Mouse (Mus musculus): Measurements from ENCODE around the gene Olfr43.

The Olfr43 gene

GRCm38 (mm10) chr11:74211279-74211678, at the start of gene Olfr43:
Gene Olfr43, minus strand, starts transcription at chr11:74211379.
- DNase-seq: no peak

DNA sequence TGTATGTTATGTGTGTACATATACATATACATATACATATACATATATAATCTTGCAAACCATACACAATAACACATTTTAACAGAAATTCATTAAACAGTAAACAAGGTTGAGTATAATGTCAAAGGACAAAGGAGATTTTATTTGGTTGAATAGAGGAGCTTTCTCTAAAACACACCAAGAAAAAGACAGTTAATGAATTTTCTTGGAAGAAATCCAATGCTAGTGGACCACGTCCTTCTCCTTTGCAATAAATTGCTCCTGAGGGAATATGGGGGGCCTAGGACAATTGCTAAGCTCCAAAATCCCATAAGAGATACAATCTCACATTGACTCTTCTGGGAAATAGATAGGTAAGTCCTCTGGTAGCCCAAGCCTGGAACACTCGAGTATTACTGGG, 48.3 kb upstream of the Olfr43 start, which contains the start of gene Olfr406:
Gene Olfr406 (plus strand): TSS at position 301 of the 400 bp plus-strand sequence.
- no peak for DNase-seq

DNA sequence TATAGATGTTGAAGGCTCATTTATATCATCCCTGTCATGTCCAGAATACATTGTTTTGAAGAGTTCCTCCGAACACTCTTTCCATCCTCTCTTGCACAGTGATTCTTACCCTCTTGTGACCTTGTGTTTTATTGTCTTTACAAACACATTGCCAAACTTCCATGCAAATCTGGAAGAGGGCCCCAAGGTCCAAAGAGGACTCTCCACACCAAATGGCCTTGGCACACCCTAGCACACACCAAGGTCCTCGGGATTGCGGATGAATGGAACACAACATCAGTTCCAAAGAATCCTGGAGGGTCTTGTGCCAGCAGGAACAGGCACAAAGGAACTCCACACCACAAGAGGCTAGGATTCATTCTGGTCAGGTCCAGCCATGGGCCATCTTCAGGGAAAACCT, 30.0 kb upstream of the Olfr43 start:
- DNase-seq: no peak

GRCm38 (mm10) chr11:74185949-74186348, 25.2 kb downstream of the Olfr43 start, which contains the start of gene Olfr403:
Gene Olfr403, plus strand, starts transcription at chr11:74186249.
- no peak for DNase-seq

DNA sequence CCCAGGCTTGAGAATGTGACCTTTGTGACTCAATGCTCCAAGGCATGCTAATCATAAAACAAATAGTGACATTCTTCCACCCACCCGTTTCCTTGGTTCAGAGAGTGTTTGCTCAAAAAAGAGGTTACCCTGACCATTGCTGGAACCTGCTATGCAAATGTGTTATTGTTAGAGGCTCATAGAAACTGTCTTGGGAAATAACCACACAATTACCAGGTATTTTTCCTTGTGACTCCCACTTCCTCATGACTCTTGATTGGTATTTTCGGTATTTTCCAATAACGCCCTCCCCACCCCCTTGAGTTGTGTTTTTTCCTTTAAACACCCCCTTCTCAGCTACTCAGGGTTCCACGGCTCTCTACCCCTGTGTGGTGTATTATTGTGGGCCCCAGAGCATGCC, 27.4 kb downstream of the Olfr43 start:
- no peak for DNase-seq

GRCm38 (mm10) chr11:74183168-74183567, 28.0 kb downstream of the Olfr43 start:
- DNase-seq: no peak

DNA sequence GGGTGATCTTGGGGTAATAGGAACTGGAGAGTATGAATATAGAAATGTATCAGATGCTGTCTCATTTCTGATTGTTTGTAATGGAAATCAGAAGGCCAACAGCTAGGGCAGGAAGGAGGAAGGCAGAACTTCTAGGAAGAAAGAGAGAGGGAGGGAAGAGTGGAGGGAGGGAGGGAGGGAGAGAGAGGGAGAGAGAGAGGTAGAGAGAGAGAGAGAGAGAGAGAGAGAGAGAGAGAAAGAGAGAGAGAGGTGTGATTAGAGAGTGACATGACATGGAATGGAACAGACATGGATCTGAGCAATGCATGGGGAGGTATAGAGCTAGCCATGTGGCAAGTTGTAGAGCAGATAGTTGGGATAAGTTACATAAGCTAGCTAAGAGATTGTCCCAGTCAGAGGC, 42.4 kb downstream of the Olfr43 start:
- DNase-seq: no peak

Data from right cerebral cortex, postnatal 4 days (tissue).